Mouse (Mus musculus) right cerebral cortex, postnatal 25 days (tissue): ENCODE results near the gene Spcs2.
A peak's percentile ranks its signal among the peaks of the same experiment; 100 is the strongest.

Experiments used
- DNase-seq: peaks from one replicate; pipeline ENCODE4 v3.0.0; 2022

Gene Spcs2

DNA sequence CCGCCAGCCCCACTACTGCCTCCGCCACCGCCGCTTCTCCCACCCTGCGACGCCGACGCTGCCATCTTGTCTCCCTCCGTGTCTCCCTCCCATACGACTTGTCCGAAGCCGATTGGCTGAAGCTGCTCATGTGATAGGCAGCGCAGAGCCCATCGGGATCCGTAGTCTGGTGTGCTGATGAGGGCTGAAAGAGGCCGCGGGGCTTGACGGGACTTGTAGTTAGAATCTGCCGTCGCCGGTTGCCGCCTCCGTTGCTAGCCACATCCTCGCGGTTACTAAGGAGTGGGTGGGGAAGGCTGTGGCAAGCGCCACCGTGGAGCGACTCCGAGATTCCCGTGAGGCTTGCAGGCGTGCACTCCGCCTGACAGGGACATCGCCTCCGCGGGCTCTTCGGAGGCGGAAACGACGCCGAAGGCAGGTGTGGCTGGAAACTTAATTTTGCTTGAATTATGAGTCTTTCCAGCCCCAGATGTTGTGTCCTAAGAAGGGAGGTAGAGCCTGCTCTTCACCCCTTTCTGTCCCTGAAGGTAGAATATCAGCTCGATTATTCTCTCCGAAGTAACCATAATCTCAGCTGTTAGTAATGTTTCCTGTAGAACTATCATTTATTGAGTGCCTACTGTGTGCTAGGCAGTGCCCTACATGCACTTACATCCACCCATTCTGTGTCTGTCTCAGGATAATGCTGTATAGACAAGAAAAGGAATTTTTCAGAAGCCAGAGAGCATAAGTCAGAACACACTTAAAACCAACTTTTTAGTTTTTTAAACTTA is 4.3 kb downstream of the Spcs2 start, which contains the start of gene Xrra1:
TSS of gene Xrra1 (plus strand) at position 304 of the 773 bp plus-strand sequence.
- DNase-seq = peak; percentile 98

DNA sequence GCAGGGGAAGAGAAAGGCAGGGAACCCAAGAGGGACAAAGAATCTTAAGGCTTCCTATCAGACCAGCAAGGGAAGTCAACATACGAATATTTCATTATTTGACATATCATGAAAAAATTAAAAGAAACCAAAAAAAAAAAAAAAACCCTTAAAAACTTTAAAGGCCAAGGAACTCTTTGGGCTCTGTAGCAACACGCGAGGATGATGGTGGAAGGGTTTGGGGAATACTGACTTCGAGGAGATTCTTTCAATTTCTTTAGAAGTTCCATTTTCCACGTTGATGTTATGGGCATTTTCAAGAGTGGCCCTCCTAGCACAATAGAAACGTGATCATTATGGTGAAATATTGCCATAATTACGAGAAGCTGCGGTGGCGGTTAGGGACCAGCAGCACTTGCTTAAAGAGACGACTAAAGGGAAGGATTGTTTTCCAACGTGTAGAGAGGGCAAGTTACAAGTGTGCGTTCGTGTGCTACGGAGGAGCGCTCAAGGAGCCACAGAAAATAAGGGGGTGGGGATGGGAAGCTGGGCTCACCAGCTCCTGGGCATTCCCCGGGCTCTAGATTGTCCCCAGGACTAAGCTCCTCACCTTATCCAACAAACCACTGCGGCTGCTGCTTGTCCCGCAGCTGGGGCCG is 5.0 kb downstream of the Spcs2 start:
- DNase-seq = no peak

DNA sequence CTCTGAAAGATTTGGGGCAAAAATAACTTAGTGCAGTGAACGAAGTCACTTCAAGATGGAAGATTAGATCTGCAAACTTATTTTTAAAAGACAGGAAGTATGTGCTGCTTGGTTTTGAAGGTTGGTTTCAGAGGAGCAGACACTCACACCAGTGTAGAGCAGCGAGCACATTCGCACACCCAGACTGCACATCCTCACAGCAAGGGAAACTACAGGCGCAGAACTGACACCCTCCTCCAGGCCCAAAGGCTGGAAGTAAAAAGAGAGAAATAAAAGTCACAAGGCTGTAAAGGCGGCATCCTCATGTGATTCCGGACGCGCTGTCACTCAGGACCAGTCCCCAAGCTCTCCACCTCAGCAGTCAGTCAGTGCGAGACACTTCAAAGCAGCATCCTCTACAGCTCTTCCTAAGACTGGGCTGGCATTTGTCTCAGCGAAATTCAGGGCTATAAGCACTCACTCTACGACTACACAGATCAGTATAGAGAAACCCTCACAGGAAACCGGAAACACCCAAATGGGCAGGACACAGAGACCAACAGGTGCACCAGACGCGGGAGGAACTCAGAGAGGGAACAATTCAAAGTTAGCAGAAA is 6.9 kb downstream of the Spcs2 start:
- DNase-seq = no peak

DNA sequence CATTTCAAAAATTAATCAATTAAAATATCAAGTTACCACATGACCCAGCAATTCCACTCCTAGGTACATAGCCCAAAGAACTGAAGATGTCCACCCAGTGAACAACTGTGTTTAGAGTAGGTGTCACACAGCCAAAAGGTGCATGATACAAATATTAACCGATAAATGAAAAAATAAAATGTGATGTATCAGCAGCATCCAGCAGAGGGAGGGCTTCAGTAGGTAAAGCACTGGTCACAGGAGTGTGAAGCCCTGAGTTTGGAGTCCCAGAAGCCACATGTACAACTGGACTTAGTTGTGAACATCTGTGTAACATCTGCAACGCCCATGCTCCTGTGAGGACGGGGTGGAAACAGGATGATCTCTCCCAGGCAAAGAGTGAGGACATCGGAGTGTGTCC is 9.0 kb downstream of the Spcs2 start:
- no peak for DNase-seq

DNA sequence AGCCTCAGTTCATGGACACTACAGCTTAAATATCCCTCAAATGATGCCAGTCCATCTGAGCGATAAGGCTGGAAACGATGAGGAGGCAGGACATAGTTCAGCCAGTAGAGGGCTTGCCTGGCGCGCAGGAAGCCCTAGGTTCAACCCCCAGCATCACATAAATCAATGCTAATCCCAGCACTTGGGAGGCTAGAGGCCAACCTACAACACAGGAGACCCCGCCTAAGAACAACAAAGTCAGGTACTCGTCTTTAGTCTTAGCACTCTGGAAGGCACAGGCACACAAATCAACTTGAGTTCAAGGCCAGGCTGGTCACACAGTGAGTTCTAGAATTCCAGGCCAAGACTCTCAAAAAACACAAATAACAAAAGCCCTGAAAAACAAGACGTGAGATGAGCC is 9.9 kb downstream of the Spcs2 start:
- no peak for DNase-seq

DNA sequence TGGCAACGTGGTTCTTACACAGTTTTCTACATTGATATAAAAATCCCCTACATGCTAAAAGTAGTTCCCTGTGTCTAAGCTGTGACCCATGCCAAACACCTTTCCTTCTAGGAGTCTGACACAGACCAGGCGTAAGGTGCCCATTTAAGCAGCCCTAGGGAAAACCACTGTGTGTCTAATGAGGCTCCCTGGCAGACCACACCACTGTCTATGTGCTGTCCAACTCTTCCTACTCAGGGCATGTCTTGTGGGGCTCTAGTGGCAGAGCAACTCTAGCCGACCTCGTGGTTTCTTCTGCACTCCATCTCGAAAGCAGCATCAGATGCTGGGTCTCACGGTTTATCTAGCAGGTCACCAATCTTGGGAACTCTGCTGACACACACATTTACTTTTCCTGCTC is 11.6 kb downstream of the Spcs2 start:
- DNase-seq = no peak

DNA sequence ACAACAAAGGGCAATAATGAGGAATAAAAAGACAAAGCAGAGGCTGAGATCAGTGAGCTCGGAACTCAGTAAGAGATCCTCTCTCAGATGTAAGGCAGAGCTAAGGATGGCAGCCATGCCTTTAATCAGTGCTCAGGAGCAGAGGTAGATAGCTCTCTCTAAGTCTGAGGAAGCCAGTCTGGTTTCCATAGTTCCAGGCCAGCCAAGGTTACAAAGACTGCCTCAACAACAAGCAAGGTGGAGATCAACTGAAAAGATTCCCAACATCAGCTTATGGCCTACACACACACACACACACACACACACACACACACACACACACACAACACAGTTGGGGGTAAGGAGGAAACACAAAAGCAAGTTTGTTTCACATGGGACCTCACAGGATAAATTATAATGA is 12.1 kb downstream of the Spcs2 start:
- no peak for DNase-seq

DNA sequence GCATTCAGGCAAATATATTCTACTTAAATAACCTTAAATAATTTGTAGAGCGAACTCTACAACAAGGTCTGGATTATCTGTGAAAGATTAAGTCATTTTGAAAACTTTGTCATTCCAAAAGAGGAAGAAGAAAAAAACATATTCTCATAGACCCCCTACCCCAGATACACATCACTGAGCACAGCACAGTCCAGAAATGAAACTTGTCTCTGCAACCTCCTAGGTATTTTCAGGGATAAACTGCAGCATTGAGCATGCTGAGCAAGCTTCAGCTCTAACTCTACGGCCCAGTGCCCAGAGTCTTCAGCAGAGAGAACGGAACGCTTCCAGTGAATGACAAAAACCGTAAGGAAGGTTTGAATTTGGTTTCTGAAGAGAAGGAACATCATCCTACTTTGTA is 12.7 kb downstream of the Spcs2 start:
- no peak for DNase-seq

DNA sequence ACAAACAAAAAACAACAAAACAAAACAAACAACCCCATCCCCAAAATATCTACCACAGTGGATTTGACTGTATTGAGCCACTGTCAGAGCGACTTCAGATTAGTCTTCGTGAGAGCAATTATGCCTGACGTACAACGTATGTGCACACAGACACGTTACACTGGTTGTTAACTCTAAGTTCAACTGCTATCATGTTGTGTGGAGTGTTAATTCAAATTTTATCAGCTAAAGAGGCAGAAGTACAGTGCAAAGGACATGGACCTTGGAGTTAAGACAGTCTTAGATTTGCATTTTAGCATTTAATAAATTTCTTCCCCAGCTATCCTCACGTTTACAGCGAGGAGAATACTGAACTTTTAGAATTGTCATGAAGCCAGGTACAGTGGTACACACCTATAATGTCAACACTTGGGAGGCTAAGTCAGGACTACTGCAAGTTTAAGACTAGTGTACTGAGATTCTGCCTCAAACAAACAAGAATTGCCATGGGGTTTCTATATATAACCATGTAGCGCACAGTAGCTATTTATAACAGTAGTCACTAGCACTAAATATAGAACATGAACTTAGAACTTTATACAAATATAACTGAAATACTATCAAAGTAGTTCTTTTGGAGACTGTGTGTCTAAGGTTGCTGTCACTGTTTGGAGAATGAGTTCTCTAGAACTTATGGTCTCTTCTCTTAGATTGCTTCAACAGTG is 17.6 kb downstream of the Spcs2 start:
- DNase-seq = no peak

DNA sequence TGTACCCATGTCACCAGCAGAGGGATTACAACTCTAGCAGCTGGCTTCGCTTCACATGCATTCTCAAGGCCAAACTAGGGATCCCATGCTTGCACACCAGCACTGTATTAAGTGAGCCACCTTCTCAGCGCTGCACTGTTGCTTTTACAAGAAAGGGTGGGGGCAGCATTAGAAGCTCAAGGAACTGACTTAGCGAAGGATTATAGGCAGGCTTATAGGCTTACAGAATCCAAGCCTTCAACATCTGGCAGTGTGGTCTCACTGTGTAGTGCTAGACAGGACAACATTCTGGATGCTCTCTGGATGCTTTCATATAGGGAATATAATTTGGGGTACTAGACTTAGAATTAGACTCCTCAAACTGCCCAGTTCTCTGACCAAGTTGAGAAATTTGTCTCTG is 25.0 kb downstream of the Spcs2 start:
- no peak for DNase-seq

DNA sequence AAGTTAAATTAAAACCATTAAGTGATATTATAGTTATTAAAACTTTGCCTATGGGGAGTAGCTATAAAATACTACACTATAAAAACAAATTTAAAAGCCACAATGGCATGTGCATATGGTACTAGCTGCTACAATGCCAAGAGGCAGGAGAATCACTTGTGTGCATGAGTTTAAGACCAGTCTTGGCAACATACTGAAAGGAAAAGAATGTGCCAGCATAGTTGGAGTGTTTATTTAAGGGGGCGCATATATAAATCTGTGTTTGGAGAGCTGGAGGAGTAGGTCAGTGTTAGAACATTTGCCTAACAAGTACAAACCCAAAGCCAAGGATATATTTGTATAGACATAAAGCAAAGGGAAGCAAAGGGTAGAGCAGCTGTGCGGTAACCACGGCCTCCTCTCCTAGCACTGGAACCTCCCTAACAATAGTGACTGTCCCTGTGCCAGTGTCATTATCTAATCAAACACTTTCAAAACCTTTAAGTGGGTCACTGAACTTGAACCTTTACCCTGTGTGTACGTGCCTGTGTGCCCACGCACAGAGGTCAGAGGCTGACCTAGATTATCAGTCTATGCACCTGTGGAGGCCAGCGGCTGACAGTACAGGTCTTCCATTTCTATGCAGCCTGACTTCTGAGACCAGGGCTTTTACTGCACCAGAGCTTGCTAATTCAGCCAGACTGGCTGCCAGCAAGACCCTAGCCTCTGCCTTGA is 25.7 kb downstream of the Spcs2 start:
- DNase-seq = no peak

DNA sequence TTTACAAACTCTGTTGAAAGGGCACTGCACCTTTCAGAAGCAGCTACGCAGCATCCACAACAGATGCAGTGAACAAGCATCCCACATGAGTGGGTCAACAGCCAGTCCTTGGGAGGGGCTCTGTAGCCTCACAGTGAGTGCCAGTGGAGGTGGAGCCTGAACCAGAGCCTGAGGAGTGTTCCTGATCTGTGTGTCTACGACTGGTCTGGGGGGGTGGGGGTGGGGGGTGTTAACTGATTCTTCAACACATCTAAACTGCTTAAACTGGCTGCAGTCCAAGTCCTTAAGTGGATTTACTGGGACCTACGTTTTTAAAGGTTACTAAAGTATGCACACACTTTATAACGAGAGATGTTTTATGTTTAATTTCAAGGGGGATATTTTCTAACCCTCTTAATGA is 26.5 kb downstream of the Spcs2 start:
- no peak for DNase-seq

DNA sequence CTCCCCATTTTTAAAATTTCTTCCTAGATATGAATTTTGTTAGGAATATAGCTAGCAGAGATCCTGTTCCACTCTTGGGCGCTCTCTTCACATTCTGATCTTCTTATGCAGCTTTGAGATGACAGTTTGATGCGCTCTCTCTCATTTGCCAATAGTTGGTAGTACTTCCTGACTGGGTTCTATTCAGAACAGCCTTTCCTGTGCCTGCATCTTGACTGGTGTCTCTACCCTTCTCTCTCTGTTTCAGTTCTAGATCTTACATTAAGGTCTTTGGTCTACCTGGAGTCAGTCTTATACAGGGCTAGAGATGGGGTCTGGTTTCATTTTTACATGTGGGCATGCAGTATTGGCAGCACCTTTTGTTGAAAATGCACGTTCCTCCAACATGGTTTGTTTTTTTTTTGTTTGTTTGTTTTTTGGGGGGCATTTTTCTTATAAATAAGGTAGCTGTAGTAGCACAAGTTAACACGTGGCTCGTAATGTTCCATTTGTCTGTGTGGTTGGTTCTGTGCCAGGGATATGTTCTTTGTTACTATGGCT is 28.9 kb downstream of the Spcs2 start:
- DNase-seq = no peak

DNA sequence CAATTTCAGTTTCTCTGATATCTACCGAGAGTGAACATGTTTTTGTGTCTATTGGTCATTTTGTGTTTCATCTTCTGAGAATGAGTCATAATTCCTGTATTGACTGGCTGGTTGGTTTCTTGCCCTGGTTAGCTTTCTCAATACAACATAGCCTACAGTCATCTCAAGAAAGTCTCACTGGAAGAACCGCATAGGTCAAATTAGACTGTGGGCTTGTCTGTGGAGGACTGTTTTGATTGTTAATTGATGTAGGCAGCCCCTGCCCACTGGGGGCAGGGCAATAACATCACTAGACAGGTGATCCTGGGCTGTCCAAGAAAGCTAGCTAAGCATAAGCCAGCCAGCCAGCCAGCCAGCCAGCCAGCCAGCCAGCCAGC is 29.4 kb downstream of the Spcs2 start:
- no peak for DNase-seq

DNA sequence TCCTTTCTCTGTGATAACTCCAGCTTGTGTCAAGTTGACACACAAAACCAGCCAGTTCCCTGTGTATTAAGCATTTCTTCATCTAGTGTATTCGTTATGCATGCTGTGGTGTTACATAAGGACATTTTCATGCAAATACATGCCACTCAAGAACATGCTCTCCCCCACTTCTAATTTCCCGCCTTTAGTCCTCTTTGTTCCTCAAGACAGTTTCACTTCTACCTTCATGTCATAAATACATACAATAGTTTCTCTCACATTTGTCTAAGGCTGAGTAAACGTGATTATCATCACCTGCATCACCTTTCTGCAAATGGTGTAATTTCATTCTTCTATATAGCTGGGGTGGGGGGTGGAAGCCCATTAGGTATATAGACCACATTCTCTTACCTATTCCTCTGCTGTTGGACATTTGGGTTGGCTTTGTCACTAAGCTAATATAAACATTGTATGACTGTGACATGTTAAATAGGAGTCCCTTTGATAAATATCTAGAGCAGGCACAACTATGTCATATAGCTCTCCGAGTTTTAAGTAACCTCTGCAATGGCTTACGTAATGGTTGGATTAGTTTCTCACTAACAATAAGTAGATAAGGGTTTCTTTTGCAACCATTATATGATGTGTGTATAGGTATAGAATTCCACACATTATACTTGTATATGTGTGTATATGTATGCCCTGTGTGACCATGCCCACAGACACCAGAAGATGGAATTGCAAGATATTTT is 30.0 kb downstream of the Spcs2 start:
- no peak for DNase-seq

DNA sequence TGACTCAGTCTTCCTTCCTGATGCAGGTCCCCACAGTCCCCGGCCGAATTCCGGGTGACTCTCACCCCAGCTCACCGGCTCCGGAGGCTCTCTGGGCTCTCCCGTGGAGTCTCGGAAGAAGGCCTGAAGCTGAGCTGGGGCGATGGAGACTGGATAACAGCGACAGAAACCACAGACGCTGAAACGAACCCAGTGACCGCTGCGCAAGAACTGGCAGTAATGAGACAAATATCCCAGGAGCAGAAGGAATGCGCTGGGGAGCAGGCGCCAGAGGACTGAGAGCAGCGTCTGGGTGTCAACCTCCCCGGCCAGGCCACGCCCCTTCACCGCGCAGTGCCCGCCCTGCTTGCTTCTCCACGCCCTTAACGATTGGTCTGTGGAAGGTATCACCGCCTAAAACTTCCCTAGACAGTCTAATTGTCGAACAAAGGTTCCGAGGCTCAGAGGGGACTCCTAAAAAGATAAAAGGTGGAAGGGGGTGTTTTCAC is 35.1 kb downstream of the Spcs2 start, which contains the start of gene Neu3:
TSS of gene Neu3 (minus strand) at position 335 of the 488 bp plus-strand sequence.
- DNase-seq = peak; percentile 86

DNA sequence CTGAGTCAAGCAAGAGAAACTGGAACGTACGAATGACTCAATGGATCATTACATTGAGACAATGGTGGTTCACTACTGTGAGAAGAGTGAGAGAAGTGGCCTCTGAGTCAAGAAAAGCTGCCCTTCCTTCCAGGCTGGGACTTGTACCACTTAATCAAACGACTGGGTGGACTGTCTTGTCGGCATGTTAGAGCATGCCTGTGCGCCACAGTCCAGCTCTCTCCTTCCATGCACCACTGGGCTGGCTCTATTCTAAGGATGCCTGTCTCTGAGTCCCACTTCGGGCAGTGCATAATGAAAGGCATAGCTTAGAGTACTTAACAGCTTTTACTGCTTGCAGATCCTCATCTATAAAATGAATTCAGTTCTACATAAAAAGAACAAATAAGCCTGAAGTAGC is 37.2 kb downstream of the Spcs2 start:
- DNase-seq = no peak

DNA sequence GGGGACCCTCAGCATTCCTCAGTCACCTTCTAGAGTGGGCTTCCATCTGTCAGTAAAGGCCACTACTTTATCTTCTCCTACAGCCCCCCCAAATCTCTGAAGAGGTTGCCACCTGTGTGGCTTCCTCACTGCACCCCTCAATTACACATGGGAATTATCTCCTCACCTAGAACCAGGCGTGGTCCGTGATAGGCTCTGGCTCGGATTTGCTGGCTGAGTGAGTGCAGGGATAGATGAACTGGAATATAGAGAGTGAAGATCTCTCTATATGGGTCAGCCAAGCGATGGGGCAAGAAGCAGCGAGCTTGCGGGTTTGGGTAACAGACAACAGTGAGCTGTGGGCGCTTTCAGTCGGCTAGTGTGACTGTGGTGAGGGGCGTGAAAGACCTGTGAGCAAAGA is 37.8 kb downstream of the Spcs2 start:
- DNase-seq = no peak

DNA sequence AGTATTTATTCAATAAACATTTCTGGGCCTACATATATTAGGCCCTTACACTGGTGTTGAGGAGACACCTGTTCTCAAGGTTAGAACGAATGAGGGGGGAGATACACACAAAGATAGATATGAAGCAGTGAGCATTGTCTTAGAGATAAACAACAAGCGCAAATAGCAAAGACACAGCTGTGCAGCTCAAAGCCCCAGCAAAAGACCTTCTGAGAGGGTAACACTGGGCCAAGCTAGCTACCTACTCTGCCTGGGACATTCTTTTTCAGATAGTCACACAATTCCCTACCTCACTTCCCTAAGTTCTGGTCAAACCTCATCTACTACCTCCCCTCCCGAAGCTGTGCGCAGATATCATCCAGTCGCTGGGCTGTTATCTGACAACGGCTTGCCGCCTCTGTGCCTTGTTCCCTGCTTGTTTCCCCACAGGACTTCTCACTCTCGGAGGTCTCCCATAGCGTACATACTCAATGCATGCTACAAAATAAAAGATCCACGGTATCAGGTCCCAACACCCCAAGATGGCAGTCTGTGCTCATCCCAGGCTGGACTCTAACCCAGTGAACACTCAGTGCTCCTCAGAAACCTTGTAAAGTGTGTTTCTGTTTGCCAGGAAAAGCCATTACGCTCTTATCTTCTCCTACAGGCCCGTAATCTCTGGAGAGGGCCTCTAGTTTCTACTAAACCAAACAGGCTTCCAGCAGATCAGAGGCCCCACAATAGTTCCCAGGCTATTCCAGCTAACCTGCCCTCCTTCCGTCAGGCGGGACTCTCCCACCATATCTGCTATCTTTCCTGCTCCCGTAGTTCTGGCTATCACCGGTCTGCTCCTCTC is 38.4 kb downstream of the Spcs2 start:
- DNase-seq = no peak

DNA sequence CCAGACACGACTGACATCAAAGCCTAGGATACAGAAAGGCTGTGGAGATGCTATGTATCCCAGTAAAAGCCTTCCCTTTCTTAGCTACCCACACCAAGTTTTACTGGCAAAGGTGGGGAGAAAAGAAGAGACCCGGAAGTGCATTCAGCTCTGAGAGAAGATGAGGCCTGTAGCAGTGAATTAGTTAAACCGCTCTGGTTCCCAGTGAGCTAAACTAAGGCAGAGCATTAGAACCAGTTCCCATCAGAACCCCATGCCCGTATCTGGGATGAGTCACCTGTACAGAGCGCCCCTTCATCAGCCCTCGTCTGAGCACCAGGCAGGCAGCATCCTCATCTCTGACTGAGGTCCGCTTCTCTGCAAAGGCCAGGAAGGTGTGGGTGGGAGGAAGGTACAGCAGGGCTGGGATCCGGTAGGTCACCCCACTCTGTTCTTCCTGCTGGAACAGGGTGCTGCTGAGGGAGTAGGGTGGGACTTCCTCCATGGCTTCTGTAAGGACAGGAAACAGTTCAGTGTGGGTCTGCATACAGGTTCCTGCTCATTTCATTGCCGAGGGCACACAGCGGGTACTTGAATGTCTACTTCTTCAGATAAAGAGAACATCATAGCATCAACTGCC is 40.1 kb downstream of the Spcs2 start:
- DNase-seq = no peak
